Mouse (Mus musculus): ENCODE measurements around the gene Dnlz. TPM values are rescaled to one million over a fixed set of nuclear protein-coding genes. Genes with fewer than 3 reads are reported as not detected.
A peak's percentile ranks its signal among the peaks of the same experiment; 100 is the strongest.

Gene Dnlz
- polyA plus RNA-seq, 1 experiment from 2014 or later, result 22.2 TPM

- H3K27ac ChIP-seq, result peak within 1 kb of the TSS; percentile 49; the same call in 1 of the 2 replicates
- H3K9ac ChIP-seq, result peak within 1 kb of the TSS; percentile 78
- 0 out of 2 replicates have a peak, but pooled peaks cover 3% of the 10 kb centered on the region for H3K4me1 ChIP-seq
- ATAC-seq (ENCODE audit: insufficient read depth, low FRiP score, low read depth), result peak; percentile 94
- peak within 1 kb of the TSS; percentile 86 for H3K4me2 ChIP-seq
- WGBS, result under 1% methylated on average over 38 of the region's 38 CpGs
- H3K36me3 ChIP-seq, result peaks cover 45% of the 10 kb centered on the region
- H3K9me3 ChIP-seq, result no peaks in the 10 kb centered on the region
- no peaks in the 10 kb centered on the region for H3K27me3 ChIP-seq (replicated peaks)
- peak within 1 kb of the TSS; percentile 70 for H3K4me3 ChIP-seq (replicated peaks)
Observed at GRCm38 (mm10) chr2:26380131-26380771, 28.3 kb upstream of the Dnlz start, which contains the start of gene Snapc4. Gene Snapc4, minus strand, starts transcription at chr2:26380653.

GRCm38 (mm10) chr2:26372396-26372795, 20.5 kb upstream of the Dnlz start:
- H3K27me3 ChIP-seq (replicated peaks), result no peaks in the 10 kb centered on the region
- H3K4me3 ChIP-seq (replicated peaks), result no peak overlapping the region
- WGBS, result 95% methylated on average over 8 of the region's 8 CpGs
- H3K4me1 ChIP-seq, result no peaks in the 10 kb centered on the region
- peaks cover 77% of the 10 kb centered on the region for H3K36me3 ChIP-seq
- H3K9me3 ChIP-seq, result no peaks in the 10 kb centered on the region
- H3K4me2 ChIP-seq, result no peak overlapping the region
- no peak overlapping the region for H3K27ac ChIP-seq
- no peak for ATAC-seq (ENCODE audit: insufficient read depth, low FRiP score, low read depth)
- H3K9ac ChIP-seq, result no peak overlapping the region

GRCm38 (mm10) chr2:26368572-26368971, 16.7 kb upstream of the Dnlz start:
- Histone ChIP-seq H3K4me1 (no peaks in the 10 kb centered on the region), H3K9ac (no peak overlapping the region), H3K27me3 (replicated peaks) (no peaks in the 10 kb centered on the region), H3K9me3 (no peaks in the 10 kb centered on the region), H3K27ac (no peak overlapping the region), H3K4me2 (no peak overlapping the region), H3K4me3 (replicated peaks) (no peak overlapping the region), H3K36me3 (peaks cover 72% of the 10 kb centered on the region)
- WGBS, result 65% methylated on average over 1 of the region's 1 CpGs
- no peak for ATAC-seq (ENCODE audit: insufficient read depth, low FRiP score, low read depth)

GRCm38 (mm10) chr2:26367911-26368310, 16.0 kb upstream of the Dnlz start:
- 90% methylated on average over 6 of the region's 6 CpGs for WGBS
- no peak for ATAC-seq (ENCODE audit: insufficient read depth, low FRiP score, low read depth)
- H3K9me3 ChIP-seq, result no peaks in the 10 kb centered on the region
- no peak overlapping the region for H3K27ac ChIP-seq
- H3K9ac ChIP-seq, result no peak overlapping the region
- H3K27me3 ChIP-seq (replicated peaks), result no peaks in the 10 kb centered on the region
- no peak overlapping the region for H3K4me2 ChIP-seq
- peaks cover 66% of the 10 kb centered on the region for H3K36me3 ChIP-seq
- no peaks in the 10 kb centered on the region for H3K4me1 ChIP-seq
- no peak overlapping the region for H3K4me3 ChIP-seq (replicated peaks)

GRCm38 (mm10) chr2:26364738-26365465, 13.0 kb upstream of the Dnlz start:
- peak overlapping the region; percentile 31; the same call in 1 of the 2 replicates for H3K27ac ChIP-seq
- H3K27me3 ChIP-seq (replicated peaks), result no peaks in the 10 kb centered on the region
- H3K4me1 ChIP-seq, result no peaks in the 10 kb centered on the region
- H3K4me2 ChIP-seq, result no peak overlapping the region
- no peak for ATAC-seq (ENCODE audit: insufficient read depth, low FRiP score, low read depth)
- H3K9ac ChIP-seq, result no peak overlapping the region
- H3K9me3 ChIP-seq, result no peaks in the 10 kb centered on the region
- WGBS, result 77% methylated on average over 10 of the region's 10 CpGs
- peaks cover 49% of the 10 kb centered on the region for H3K36me3 ChIP-seq
- no peak overlapping the region for H3K4me3 ChIP-seq (replicated peaks)

- no peak for ATAC-seq (ENCODE audit: insufficient read depth, low FRiP score, low read depth)
- 54% methylated on average over 5 of the region's 5 CpGs for WGBS
- Histone ChIP-seq H3K4me1 (no peaks in the 10 kb centered on the region), H3K27me3 (replicated peaks) (no peaks in the 10 kb centered on the region), H3K27ac (no peak overlapping the region), H3K4me3 (replicated peaks) (no peak overlapping the region), H3K4me2 (no peak overlapping the region), H3K9me3 (no peaks in the 10 kb centered on the region), H3K36me3 (peaks cover 35% of the 10 kb centered on the region), H3K9ac (no peak overlapping the region)
Observed at GRCm38 (mm10) chr2:26363481-26363880, 11.6 kb upstream of the Dnlz start.

GRCm38 (mm10) chr2:26362991-26363390, 11.1 kb upstream of the Dnlz start:
- 85% methylated on average over 5 of the region's 5 CpGs for WGBS
- no peak overlapping the region for H3K4me2 ChIP-seq
- no peak overlapping the region for H3K9ac ChIP-seq
- H3K4me1 ChIP-seq, result no peaks in the 10 kb centered on the region
- no peaks in the 10 kb centered on the region for H3K9me3 ChIP-seq
- ATAC-seq (ENCODE audit: insufficient read depth, low FRiP score, low read depth), result no peak
- H3K4me3 ChIP-seq (replicated peaks), result no peak overlapping the region
- H3K36me3 ChIP-seq, result peaks cover 31% of the 10 kb centered on the region
- H3K27ac ChIP-seq, result no peak overlapping the region
- H3K27me3 ChIP-seq (replicated peaks), result no peaks in the 10 kb centered on the region

- Histone ChIP-seq H3K4me1 (no peaks in the 10 kb centered on the region), H3K27me3 (replicated peaks) (no peaks in the 10 kb centered on the region), H3K4me3 (replicated peaks) (0 out of 2 replicates have a peak within 1 kb of the TSS, but pooled peaks have one; percentile 3), H3K9ac (no peak within 1 kb of the TSS), H3K27ac (no peak within 1 kb of the TSS), H3K9me3 (no peaks in the 10 kb centered on the region), H3K36me3 (peaks cover 10% of the 10 kb centered on the region; the same call in 1 of the 2 replicates), H3K4me2 (no peak within 1 kb of the TSS)
- peak; percentile 4; the same call in 1 of the 2 replicates for ATAC-seq (ENCODE audit: insufficient read depth, low FRiP score, low read depth)
- 41% methylated on average over 3 of the region's 3 CpGs for WGBS
Observed at GRCm38 (mm10) chr2:26360772-26361171, 8.9 kb upstream of the Dnlz start, which contains the start of gene Card9. Gene Card9, minus strand, starts transcription at chr2:26360918.

- WGBS, result 87% methylated on average over 6 of the region's 6 CpGs
Observed at GRCm38 (mm10) chr2:26359983-26360382, 8.1 kb upstream of the Dnlz start.

GRCm38 (mm10) chr2:26358667-26359320, 6.9 kb upstream of the Dnlz start:
- Histone ChIP-seq H3K27ac (no peak overlapping the region), H3K9ac (no peak overlapping the region), H3K4me1 (no peaks in the 10 kb centered on the region), H3K9me3 (no peaks in the 10 kb centered on the region), H3K36me3 (no peaks in the 10 kb centered on the region), H3K27me3 (replicated peaks) (no peaks in the 10 kb centered on the region), H3K4me2 (no peak overlapping the region), H3K4me3 (replicated peaks) (no peak overlapping the region)
- 0 out of 2 replicates have a peak, but pooled peaks have one; percentile 11 for ATAC-seq (ENCODE audit: insufficient read depth, low FRiP score, low read depth)
- 85% methylated on average over 13 of the region's 13 CpGs for WGBS

More at GRCm38 (mm10) chr2:26359983-26360382, 8.1 kb upstream of the Dnlz start:
- no peak overlapping the region for H3K27ac ChIP-seq
- no peak for ATAC-seq (ENCODE audit: insufficient read depth, low FRiP score, low read depth)
- H3K9ac ChIP-seq, result no peak overlapping the region
- 0 out of 2 replicates have a peak overlapping the region, but pooled peaks have one; percentile 3 for H3K4me3 ChIP-seq (replicated peaks)
- peaks cover 8% of the 10 kb centered on the region; the same call in 1 of the 2 replicates for H3K36me3 ChIP-seq
- no peaks in the 10 kb centered on the region for H3K4me1 ChIP-seq
- H3K27me3 ChIP-seq (replicated peaks), result no peaks in the 10 kb centered on the region
- no peak overlapping the region for H3K4me2 ChIP-seq
- no peaks in the 10 kb centered on the region for H3K9me3 ChIP-seq

GRCm38 (mm10) chr2:26357484-26357883, 5.6 kb upstream of the Dnlz start:
- Histone ChIP-seq H3K27me3 (replicated peaks) (no peaks in the 10 kb centered on the region), H3K36me3 (no peaks in the 10 kb centered on the region), H3K4me2 (no peak overlapping the region), H3K27ac (no peak overlapping the region), H3K4me1 (no peaks in the 10 kb centered on the region; the same call in 1 of the 2 replicates), H3K9ac (no peak overlapping the region), H3K9me3 (no peaks in the 10 kb centered on the region), H3K4me3 (replicated peaks) (no peak overlapping the region)
- ATAC-seq (ENCODE audit: insufficient read depth, low FRiP score, low read depth), result peak; percentile 30; the same call in 1 of the 2 replicates
- whole genome bisulfite sequencing, result 54% methylated on average over 15 of the region's 15 CpGs

Data from stomach, embryonic 15.5 days (tissue).